Mouse (Mus musculus) lung, adult 2 months (tissue): ENCODE results near the gene Ttc39a.
A peak's percentile ranks its signal among the peaks of the same experiment; 100 is the strongest.

Source experiments
- CTCF ChIP-seq: fragments of 200-500 bp; IDR thresholded peaks from 2 replicates; pipeline ENCODE4 v1.5.1; 2011; ENCODE audit warnings: mild to moderate bottlenecking, low read length, control low read depth; ENCODE audit not compliant: insufficient read depth
- POLR2A ChIP-seq: fragments of 200-500 bp; IDR thresholded peaks from 2 replicates; pipeline ENCODE4 v1.6.1; 2011; ENCODE audit warnings: low read depth, mild to moderate bottlenecking, control low read depth, low read length, borderline replicate concordance; ENCODE audit errors: extremely low read depth

DNA sequence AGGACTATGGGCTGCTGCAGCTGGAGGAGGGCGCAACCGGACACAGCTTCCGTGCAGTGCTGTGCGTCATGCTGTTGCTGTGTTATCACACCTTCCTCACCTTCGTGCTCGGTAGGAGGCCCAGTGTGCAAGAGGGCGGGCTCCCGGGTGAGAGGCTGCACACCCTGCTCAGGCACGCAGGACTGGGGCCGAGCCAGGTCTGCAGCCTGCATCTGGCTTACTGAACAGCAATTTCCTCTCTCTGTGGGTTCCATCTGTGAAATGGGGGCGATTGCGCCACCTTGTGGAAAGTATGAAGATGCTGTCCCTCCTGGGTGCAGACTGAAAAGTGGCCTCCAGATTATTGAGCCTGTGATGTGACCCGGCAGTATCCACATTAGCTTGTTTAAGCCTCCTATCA is 24.4 kb downstream of the Ttc39a start:
- TF ChIP-seq CTCF, result peak; percentile 61
- TF ChIP-seq POLR2A, result 0 out of 2 replicates have a peak, but pooled peaks have one; percentile 20
